Mouse (Mus musculus): Measurements from ENCODE around the gene C130074G19Rik.

C130074G19Rik gene

GRCm38 (mm10) chr1:184882281-184883268, at the start of gene C130074G19Rik:
Gene C130074G19Rik, minus strand, starts transcription at chr1:184883218.
- DNase-seq (ENCODE audit: low spot score) = no peak

- DNase-seq (ENCODE audit: low spot score) = no peak
Measured at GRCm38 (mm10) chr1:184931097-184931496, 48.1 kb upstream of the C130074G19Rik start.

GRCm38 (mm10) chr1:184928382-184928781, 45.4 kb upstream of the C130074G19Rik start:
- no peak for DNase-seq (ENCODE audit: low spot score)

GRCm38 (mm10) chr1:184927911-184928310, 44.9 kb upstream of the C130074G19Rik start:
- no peak for DNase-seq (ENCODE audit: low spot score)

GRCm38 (mm10) chr1:184922824-184923223, 39.8 kb upstream of the C130074G19Rik start:
- DNase-seq (ENCODE audit: low spot score) = no peak

GRCm38 (mm10) chr1:184920057-184920456, 37.0 kb upstream of the C130074G19Rik start:
- no peak for DNase-seq (ENCODE audit: low spot score)

- no peak for DNase-seq (ENCODE audit: low spot score)
Measured at GRCm38 (mm10) chr1:184918227-184918888, 35.3 kb upstream of the C130074G19Rik start.

- no peak for DNase-seq (ENCODE audit: low spot score)
Measured at GRCm38 (mm10) chr1:184912336-184912735, 29.3 kb upstream of the C130074G19Rik start.

- no peak for DNase-seq (ENCODE audit: low spot score)
Measured at GRCm38 (mm10) chr1:184911861-184912260, 28.8 kb upstream of the C130074G19Rik start.

- peak; percentile 5 for DNase-seq (ENCODE audit: low spot score)
Measured at GRCm38 (mm10) chr1:184908558-184908957, 25.5 kb upstream of the C130074G19Rik start.

GRCm38 (mm10) chr1:184905904-184906745, 23.1 kb upstream of the C130074G19Rik start:
- DNase-seq (ENCODE audit: low spot score) = no peak

GRCm38 (mm10) chr1:184905371-184905770, 22.4 kb upstream of the C130074G19Rik start:
- DNase-seq (ENCODE audit: low spot score) = no peak

GRCm38 (mm10) chr1:184903697-184904096, 20.7 kb upstream of the C130074G19Rik start:
- DNase-seq (ENCODE audit: low spot score) = no peak

- no peak for DNase-seq (ENCODE audit: low spot score)
Measured at GRCm38 (mm10) chr1:184902886-184903285, 19.9 kb upstream of the C130074G19Rik start.

GRCm38 (mm10) chr1:184897350-184897749, 14.3 kb upstream of the C130074G19Rik start:
- DNase-seq (ENCODE audit: low spot score) = no peak

GRCm38 (mm10) chr1:184891998-184892397, 9.0 kb upstream of the C130074G19Rik start:
- no peak for DNase-seq (ENCODE audit: low spot score)

GRCm38 (mm10) chr1:184889454-184889853, 6.4 kb upstream of the C130074G19Rik start:
- DNase-seq (ENCODE audit: low spot score) = no peak

GRCm38 (mm10) chr1:184886160-184886559, 3.1 kb upstream of the C130074G19Rik start:
- DNase-seq (ENCODE audit: low spot score) = no peak

- no peak for DNase-seq (ENCODE audit: low spot score)
Measured at GRCm38 (mm10) chr1:184881861-184882260, 1.2 kb downstream of the C130074G19Rik start.

GRCm38 (mm10) chr1:184881211-184881610, 1.8 kb downstream of the C130074G19Rik start:
- no peak for DNase-seq (ENCODE audit: low spot score)

GRCm38 (mm10) chr1:184878860-184879259, 4.2 kb downstream of the C130074G19Rik start:
- no peak for DNase-seq (ENCODE audit: low spot score)

- DNase-seq (ENCODE audit: low spot score) = no peak
Measured at GRCm38 (mm10) chr1:184877306-184877705, 5.7 kb downstream of the C130074G19Rik start.

Data from T-cell, adult 2 months (primary cell).